Mouse (Mus musculus) neural tube, embryonic 14.5 days (tissue): ENCODE data around the gene Clip1. TPM values are rescaled to one million over a fixed set of nuclear protein-coding genes. Genes with fewer than 3 reads are reported as not detected.

Experiments used
- ATAC-seq: fragments of 200-750 bp; cut with Nextera tagmentation; 2 replicates; pipeline ENCODE4 v1.8.0; 2017; ENCODE audit warnings: low read depth, mild to moderate bottlenecking, moderate TSS enrichment, moderate library complexity
- H3K27ac ChIP-seq: fragments of 300-500 bp; sonication (generic); 2 replicates; pipeline ENCODE4 v1.5.1; 2014; ENCODE audit warnings: low read depth, mild to moderate bottlenecking, control low read depth, low read length, moderate library complexity, mixed read lengths
- H3K27me3 ChIP-seq: fragments of 300-500 bp; sonication (generic); 2 replicates; pipeline ENCODE4 v1.6.1; 2014; ENCODE audit warnings: low read length; ENCODE audit not compliant: control insufficient read depth, insufficient read depth
- H3K36me3 ChIP-seq: fragments of 300-500 bp; sonication (generic); 2 replicates; pipeline ENCODE4 v1.6.1; 2014; ENCODE audit warnings: low read length, mixed read lengths; ENCODE audit not compliant: control insufficient read depth, insufficient read depth
- H3K4me1 ChIP-seq: fragments of 300-500 bp; sonication (generic); 2 replicates; pipeline ENCODE4 v1.6.1; 2014; ENCODE audit warnings: low read length; ENCODE audit not compliant: control insufficient read depth, insufficient read depth
- H3K4me2 ChIP-seq: fragments of 300-500 bp; sonication (generic); 2 replicates; pipeline ENCODE4 v1.6.1; 2014; ENCODE audit warnings: mild to moderate bottlenecking, low read depth, low read length, control low read depth
- H3K4me3 ChIP-seq: fragments of 300-500 bp; sonication (generic); 2 replicates; pipeline ENCODE4 v1.5.1; 2014; ENCODE audit warnings: low read depth, low read length, control low read depth, mixed read lengths
- H3K9ac ChIP-seq: fragments of 300-500 bp; sonication (generic); replicated peaks from 2 replicates; pipeline ENCODE4 v1.6.1; 2014; ENCODE audit warnings: low read depth, mild to moderate bottlenecking, control low read depth, low read length, mixed read lengths
- H3K9me3 ChIP-seq: fragments of 300-500 bp; sonication (generic); 2 replicates; pipeline ENCODE4 v1.6.1; 2016; ENCODE audit warnings: low read length; ENCODE audit not compliant: control insufficient read depth
- WGBS: fragments of 180-500 bp; shearing (Covaris S2); extraction: QIAGEN DNeasy Blood & Tissue Kit; methylation state at CpG from one replicate; pipeline ENCODE4 v1.1.7; 2014; 5-methylcytosine and 5-hydroxymethylcytosine counted together
- polyA plus RNA-seq: library from polyadenylated mRNA; unstranded; fragments of >200 nt; fragmentation: Nextera tagmentation; extraction: Ambion mirVana; gene quantifications from 2 replicates; pipeline ENCODE4 v1.2.1, GENCODE M21; 2014

Gene Clip1
- polyA plus RNA-seq, 1 experiment from 2014 or later = 85.2 TPM

GRCm38 (mm10) chr5:123556451-123556850 lies 128.0 kb downstream of the Clip1 start:
- ATAC-seq = no peak
- 80% methylated on average over 2 of the region's 2 CpGs for WGBS

DNA sequence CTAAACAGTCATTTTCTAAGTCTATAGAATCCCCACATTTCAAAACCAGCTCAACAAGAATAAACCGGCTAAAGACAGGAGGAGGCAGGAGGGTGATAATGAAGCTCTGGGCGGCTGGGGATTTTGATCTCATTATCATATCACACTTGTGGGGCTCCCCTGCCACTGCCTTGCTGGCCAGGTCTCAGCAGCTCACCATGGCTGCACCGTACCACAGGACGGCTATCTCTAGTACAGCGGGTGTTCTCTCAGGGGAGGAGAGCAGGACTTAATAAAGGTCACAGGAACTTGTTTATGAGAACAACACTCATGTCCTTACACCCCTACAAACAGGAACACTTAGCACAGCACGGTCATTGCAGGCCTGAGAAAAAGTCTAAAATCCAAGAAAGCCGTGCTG lies 128.7 kb downstream of the Clip1 start:
- no peaks in the 10 kb centered on the region for H3K27me3 ChIP-seq
- no peaks in the 10 kb centered on the region for H3K9me3 ChIP-seq
- peaks cover 22% of the 10 kb centered on the region for H3K36me3 ChIP-seq
- ATAC-seq = no peak
- WGBS = 94% methylated on average over 7 of the region's 7 CpGs
- H3K27ac ChIP-seq = no peak overlapping the region
- no peaks in the 10 kb centered on the region for H3K4me1 ChIP-seq
- H3K9ac ChIP-seq = no peak overlapping the region
- no peak overlapping the region for H3K4me3 ChIP-seq
- H3K4me2 ChIP-seq = no peak overlapping the region

More at GRCm38 (mm10) chr5:123556451-123556850, 128.0 kb downstream of the Clip1 start:
- Histone ChIP-seq H3K4me2 (no peak overlapping the region), H3K27me3 (no peaks in the 10 kb centered on the region), H3K36me3 (peaks cover 25% of the 10 kb centered on the region), H3K4me3 (no peak overlapping the region), H3K9me3 (no peaks in the 10 kb centered on the region), H3K27ac (no peak overlapping the region), H3K4me1 (no peaks in the 10 kb centered on the region), H3K9ac (no peak overlapping the region)

DNA sequence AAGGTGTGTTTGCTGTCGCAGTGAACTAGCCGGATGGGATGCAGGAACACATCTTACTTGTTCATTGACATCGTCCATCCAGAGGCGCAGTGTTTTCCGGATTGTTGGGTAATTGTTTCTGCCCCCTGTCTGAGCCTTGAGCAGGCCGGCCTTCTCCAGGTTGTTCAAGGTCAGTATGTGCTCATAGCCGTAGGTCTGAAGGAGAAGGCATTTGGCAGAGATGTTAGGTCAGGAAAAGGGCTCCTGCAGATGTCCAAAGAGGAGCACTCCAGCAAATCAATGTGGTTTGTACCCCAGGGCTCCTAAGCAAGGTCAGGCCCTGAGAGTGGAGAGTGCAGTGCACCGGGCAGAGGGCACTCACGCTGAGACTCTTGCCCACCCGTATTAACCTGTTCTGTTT lies 150.6 kb downstream of the Clip1 start:
- peaks cover 62% of the 10 kb centered on the region for H3K36me3 ChIP-seq
- H3K27me3 ChIP-seq = no peaks in the 10 kb centered on the region
- no peak for ATAC-seq
- no peak overlapping the region for H3K27ac ChIP-seq
- no peak overlapping the region for H3K9ac ChIP-seq
- no peak overlapping the region for H3K4me3 ChIP-seq
- WGBS = 95% methylated on average over 10 of the region's 10 CpGs
- no peaks in the 10 kb centered on the region for H3K4me1 ChIP-seq
- no peak overlapping the region for H3K4me2 ChIP-seq
- no peaks in the 10 kb centered on the region for H3K9me3 ChIP-seq

DNA sequence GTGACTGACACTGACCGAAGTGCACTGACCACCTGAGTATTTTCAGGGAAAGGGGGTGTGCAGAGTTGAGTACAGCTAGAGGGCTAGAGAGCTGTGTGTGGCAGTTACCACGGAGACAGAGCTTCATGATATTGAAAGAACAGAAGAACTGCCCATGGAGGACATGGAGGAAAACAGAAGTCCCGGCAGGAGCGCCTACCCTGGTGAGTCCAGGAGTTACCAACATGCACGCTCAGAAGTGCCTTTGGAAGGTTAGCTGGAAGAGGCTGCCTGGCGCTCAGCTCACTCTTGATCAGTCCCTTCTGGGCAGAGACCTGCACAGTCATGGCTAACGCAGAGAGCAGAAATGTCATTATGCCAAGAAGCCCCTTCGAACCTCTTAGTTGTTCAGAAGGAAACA lies 154.4 kb downstream of the Clip1 start:
- ATAC-seq = no peak
- WGBS = 92% methylated on average over 8 of the region's 8 CpGs
- no peak overlapping the region for H3K4me2 ChIP-seq
- H3K27ac ChIP-seq = no peak overlapping the region
- no peak overlapping the region for H3K9ac ChIP-seq
- H3K9me3 ChIP-seq = no peaks in the 10 kb centered on the region
- H3K27me3 ChIP-seq = no peaks in the 10 kb centered on the region
- peaks cover 49% of the 10 kb centered on the region for H3K36me3 ChIP-seq
- H3K4me1 ChIP-seq = no peaks in the 10 kb centered on the region
- no peak overlapping the region for H3K4me3 ChIP-seq

GRCm38 (mm10) chr5:123528641-123529040 lies 155.8 kb downstream of the Clip1 start:
- Histone ChIP-seq H3K27ac (no peak overlapping the region), H3K27me3 (no peaks in the 10 kb centered on the region), H3K9me3 (no peaks in the 10 kb centered on the region), H3K4me3 (no peak overlapping the region), H3K4me1 (peaks cover 3% of the 10 kb centered on the region; the same call in 1 of the 2 replicates), H3K9ac (no peak overlapping the region), H3K36me3 (peaks cover 40% of the 10 kb centered on the region), H3K4me2 (no peak overlapping the region)
- no peak for ATAC-seq
- WGBS = 87% methylated on average over 7 of the region's 7 CpGs

Other genes with a start within 250 kb of the Clip1 start
- 0.13 and 0.44 TPM in 2 replicates for gene Lrrc43, start 195.3 kb downstream of the Clip1 start, polyA plus RNA-seq
- not detected in 2 replicates for gene Il31, start 195.1 kb downstream of the Clip1 start, polyA plus RNA-seq
- gene B3gnt4, start 174.2 kb downstream of the Clip1 start, polyA plus RNA-seq = 0.79 and 1.3 TPM in 2 replicates
- gene Diablo, start 160.4 kb downstream of the Clip1 start, polyA plus RNA-seq = 111 and 113 TPM in 2 replicates
- gene Gm49027, start 159.1 kb downstream of the Clip1 start, polyA plus RNA-seq = 0.17 and 16.3 TPM in 2 replicates
- 47.3 and 50.8 TPM in 2 replicates for gene Vps33a, start 111.6 kb downstream of the Clip1 start, polyA plus RNA-seq
- gene Zcchc8, start 36.5 kb upstream of the Clip1 start, polyA plus RNA-seq = 72.5 and 80.6 TPM in 2 replicates
- gene Rsrc2, start 64.8 kb upstream of the Clip1 start, polyA plus RNA-seq = 135 and 140 TPM in 2 replicates
- 4.3 and 5.2 TPM in 2 replicates for gene Kntc1, start 65.1 kb upstream of the Clip1 start, polyA plus RNA-seq
- gene Hcar2, start 180.9 kb upstream of the Clip1 start, polyA plus RNA-seq = not detected in 2 replicates
- 0.09 and 0.44 TPM in 2 replicates for gene Hcar1, start 195.4 kb upstream of the Clip1 start, polyA plus RNA-seq
- gene Denr, start 222.6 kb upstream of the Clip1 start, polyA plus RNA-seq = 109 and 130 TPM in 2 replicates
- gene Gm43518, start 242.8 kb upstream of the Clip1 start, polyA plus RNA-seq = 2.7 and 4.0 TPM in 2 replicates
- 5.2 and 5.7 TPM in 2 replicates for gene Ccdc62, start 246.1 kb upstream of the Clip1 start, polyA plus RNA-seq